Mouse (Mus musculus) gastrocnemius, postnatal 25 days (tissue): ENCODE measurements around the gene Txndc12. TPM values are rescaled to one million over a fixed set of nuclear protein-coding genes. Genes with fewer than 3 reads are reported as not detected.

Experiments used
- total RNA-seq, 2 experiments: library from RNA; stranded (reverse); gene quantifications; 1 replicate in 1 of 2; 2 replicates in 1 of 2; pipeline ENCODE4 v1.2.3; 2021

Gene Txndc12
- total RNA-seq, 2 experiments from 2014 or later: 12.0 to 15.1 TPM

Other genes starting within 250 kb of the Txndc12 start
- 10 to 100 TPM; 14.8 to 18.8 TPM for gene Cc2d1b, start 214.7 kb upstream of the Txndc12 start, total RNA-seq
- 1 to 10 TPM in 1 of 2 experiments, under 1 TPM in 1; 0.59 to 1.2 TPM for gene 3110021N24Rik, start 115.0 kb upstream of the Txndc12 start, total RNA-seq
- 10 to 100 TPM; 35.0 to 43.7 TPM for gene Zfyve9, start 53.8 kb upstream of the Txndc12 start, total RNA-seq
- gene Btf3l4, start 987 bp upstream of the Txndc12 start, total RNA-seq: 10 to 100 TPM; 39.4 to 44.8 TPM
- gene Kti12, start 13.2 kb downstream of the Txndc12 start, total RNA-seq: 10 to 100 TPM; 19.7 to 20.7 TPM
- gene A730015C16Rik, start 14.0 kb downstream of the Txndc12 start, total RNA-seq: not detected
- gene Rab3b, start 44.5 kb downstream of the Txndc12 start, total RNA-seq: not detected
- 100 to 1,000 TPM in 1 of 2 experiments, 10 to 100 TPM in 1; 94.5 to 106 TPM for gene Nrd1, start 166.1 kb downstream of the Txndc12 start, total RNA-seq